Comparison of ENCODE assay signal across 8 mouse cellular contexts in genomic region chr1:51697265-51698192, GRCm38 (mm10).
A peak's percentile ranks its signal among the peaks of the same experiment; 100 is the strongest.
DNase-seq lines count a peak whose midpoint lies in the region; ATAC-seq and TF ChIP-seq lines count a peak whose summit lies in the region.
"Had no signal": no experiment of that assay in that cellular context is flagged by ENCODE, and none has a peak within 500 bp of the region (broad histone marks: within the 10 kb centered on the region; RNA-seq: fewer than 3 reads in every experiment).

No protein-coding gene starts in this region.

- peak overlapping the region; percentile 30; the same call in 1 of the 2 replicates for H3K4me2 ChIP-seq in intestine, embryonic 16.5 days (ENCODE audit: low read depth, low read length)
- peak overlapping the region; percentile 47 for H3K4me2 ChIP-seq in lung, embryonic 15.5 days
- H3K4me2 ChIP-seq in stomach, embryonic 14.5 days (replicated peaks; ENCODE audit: low read depth, low read length) = peak overlapping the region; percentile 33

- H3K27me3 ChIP-seq in heart, adult 2 months (ENCODE audit: control insufficient read depth, insufficient read depth, low read length) = peaks cover 4% of the 10 kb centered on the region; the same call in 1 of the 2 replicates
- no peaks in the 10 kb centered on the region for H3K27me3 ChIP-seq in intestine, embryonic 16.5 days (replicated peaks; ENCODE audit: control insufficient read depth, insufficient read depth, low read length)
- no peaks in the 10 kb centered on the region for H3K27me3 ChIP-seq in lung, embryonic 15.5 days
- H3K27me3 ChIP-seq in stomach, embryonic 14.5 days (ENCODE audit: control insufficient read depth, insufficient read depth, low read length) = no peaks in the 10 kb centered on the region

- no peaks in the 10 kb centered on the region for H3K36me3 ChIP-seq in heart, adult 2 months (ENCODE audit: control insufficient read depth, insufficient read depth, low read length)
- H3K36me3 ChIP-seq in intestine, embryonic 16.5 days (ENCODE audit: control insufficient read depth, insufficient read depth, low read length) = no peaks in the 10 kb centered on the region
- H3K36me3 ChIP-seq in lung, embryonic 15.5 days = no peaks in the 10 kb centered on the region
- no peaks in the 10 kb centered on the region for H3K36me3 ChIP-seq in stomach, embryonic 14.5 days (ENCODE audit: control insufficient read depth, insufficient read depth, low read length)

- no peak for TF ChIP-seq CTCF in heart, adult 2 months (IDR thresholded peaks at IDR 0.05)

- WGBS in heart, adult 2 months = 17% methylated on average over 19 of the region's 19 CpGs
- 25% methylated on average over 19 of the region's 19 CpGs for WGBS in intestine, embryonic 16.5 days
- 15% methylated on average over 19 of the region's 19 CpGs for WGBS in lung, embryonic 15.5 days
- 20% methylated on average over 19 of the region's 19 CpGs for WGBS in stomach, embryonic 14.5 days

- no peak for TF ChIP-seq EP300 in heart, adult 2 months (IDR thresholded peaks at IDR 0.05; ENCODE audit: insufficient read depth, low read depth, low read length)

- peak; percentile 58; the same call in 1 of the 2 replicates for ATAC-seq in intestine, embryonic 16.5 days
- no peak for ATAC-seq in lung, embryonic 15.5 days (ENCODE audit: borderline replicate concordance, extremely low read depth, low FRiP score, low TSS enrichment)
- ATAC-seq in stomach, embryonic 14.5 days (ENCODE audit: insufficient number of reproducible peaks, insufficient read depth, low FRiP score, low read depth) = no peak

- no peak for TF ChIP-seq POLR2A in heart, adult 2 months (IDR thresholded peaks at IDR 0.05; ENCODE audit: insufficient read depth, low read depth, low read length)

- DNase-seq in brain, adult 2 months (ENCODE audit: low read depth, low spot score) = peak; percentile 66
- peak; percentile 73 for DNase-seq in embryo, embryonic 10 days (ENCODE audit: low spot score)
- peak; percentile 46 to 53 for DNase-seq in heart, adult 2 months
- DNase-seq in layer of hippocampus, postnatal 25 days (ENCODE audit: extremely low spot score in 1 of 2, low spot score in 1 of 2) = no peak

- H3K79me2 ChIP-seq in heart, adult 2 months (replicated peaks; ENCODE audit: control insufficient read depth, insufficient read depth, low read length) = no peaks in the 10 kb centered on the region

- intact Hi-C loops in heart, adult 2 months (cut with DNase I) = no loop called here

- peak overlapping the region; percentile 18 for H3K4me3 ChIP-seq in heart, adult 2 months
- H3K4me3 ChIP-seq in intestine, embryonic 16.5 days (ENCODE audit: low read length) = peak overlapping the region; percentile 4
- peak overlapping the region; percentile 21; the same call in 1 of the 2 replicates for H3K4me3 ChIP-seq in lung, embryonic 15.5 days
- H3K4me3 ChIP-seq in stomach, embryonic 14.5 days (ENCODE audit: low read depth, low read length) = 0 out of 2 replicates have a peak overlapping the region, but pooled peaks have one; percentile 7

- H3K9me3 ChIP-seq in intestine, embryonic 16.5 days (ENCODE audit: control insufficient read depth, low read length) = no peaks in the 10 kb centered on the region
- H3K9me3 ChIP-seq in lung, embryonic 15.5 days = no peaks in the 10 kb centered on the region
- no peaks in the 10 kb centered on the region for H3K9me3 ChIP-seq in stomach, embryonic 14.5 days (ENCODE audit: control insufficient read depth, low read depth, low read length)

- peaks cover 2% of the 10 kb centered on the region for H3K4me1 ChIP-seq in heart, adult 2 months (ENCODE audit: control insufficient read depth, insufficient read depth, low read length)
- H3K4me1 ChIP-seq in intestine, embryonic 16.5 days (ENCODE audit: control insufficient read depth, insufficient read depth, low read length) = no peaks in the 10 kb centered on the region
- H3K4me1 ChIP-seq in lung, embryonic 15.5 days = peaks cover 8% of the 10 kb centered on the region; the same call in 1 of the 2 replicates
- H3K4me1 ChIP-seq in stomach, embryonic 14.5 days (ENCODE audit: control insufficient read depth, insufficient read depth, low read length) = no peaks in the 10 kb centered on the region

- peak overlapping the region; percentile 7 for H3K27ac ChIP-seq in heart, adult 2 months
- H3K27ac ChIP-seq in intestine, embryonic 16.5 days (ENCODE audit: low read length) = no peak overlapping the region
- no peak overlapping the region for H3K27ac ChIP-seq in lung, embryonic 15.5 days
- H3K27ac ChIP-seq in stomach, embryonic 14.5 days (ENCODE audit: low read length) = no peak overlapping the region
- H3K27ac ChIP-seq: liver, embryonic 14.5 days had no signal

- no peak overlapping the region for H3K9ac ChIP-seq in heart, adult 2 months (ENCODE audit: low read depth, low read length)
- no peak overlapping the region for H3K9ac ChIP-seq in intestine, embryonic 16.5 days (ENCODE audit: low read depth, low read length)
- H3K9ac ChIP-seq in lung, embryonic 15.5 days = no peak overlapping the region
- H3K9ac ChIP-seq in stomach, embryonic 14.5 days (replicated peaks; ENCODE audit: low read depth, low read length) = no peak overlapping the region
- H3K9ac ChIP-seq: liver, embryonic 14.5 days had no signal

Comparison
In these comparisons a context has a peak if more than half of its experiments do, and no peak if none do; other contexts are left out.
1. DNase-seq: peak in brain, adult 2 months (single experiment), embryo, embryonic 10 days (single experiment) and heart, adult 2 months (2 of 2); none in layer of hippocampus, postnatal 25 days (0 of 2).
2. Peak in every context shown above with its lines, with median percentiles within 50 percentile points of each other: H3K4me3 ChIP-seq and H3K4me2 ChIP-seq.